Mouse (Mus musculus) intestine, embryonic 15.5 days (tissue): ENCODE results near the gene Rabgap1l. TPM values are rescaled to one million over a fixed set of nuclear protein-coding genes. Genes with fewer than 3 reads are reported as not detected.

Source experiments
- ATAC-seq: fragments of 200-750 bp; cut with Nextera tagmentation; 2 replicates; pipeline ENCODE4 v1.8.0; 2017; ENCODE audit warnings: moderate TSS enrichment, moderate library complexity
- H3K27ac ChIP-seq: fragments of 300-500 bp; sonication (generic); 2 replicates; pipeline ENCODE4 v1.5.1; 2015; ENCODE audit warnings: mild to moderate bottlenecking, inconsistent platforms
- H3K27me3 ChIP-seq: fragments of 300-500 bp; sonication (generic); replicated peaks from 2 replicates; pipeline ENCODE4 v1.6.1; 2015; ENCODE audit warnings: inconsistent platforms
- H3K36me3 ChIP-seq: fragments of 300-500 bp; sonication (generic); 2 replicates; pipeline ENCODE4 v1.6.1; 2015; ENCODE audit warnings: inconsistent platforms
- H3K4me1 ChIP-seq: fragments of 300-500 bp; sonication (generic); replicated peaks from 2 replicates; pipeline ENCODE4 v1.6.1; 2015; ENCODE audit warnings: inconsistent platforms
- H3K4me2 ChIP-seq: fragments of 300-500 bp; sonication (generic); replicated peaks from 2 replicates; pipeline ENCODE4 v1.6.1; 2015; ENCODE audit warnings: mild to moderate bottlenecking, inconsistent platforms
- H3K4me3 ChIP-seq: fragments of 300-500 bp; sonication (generic); replicated peaks from 2 replicates; pipeline ENCODE4 v1.5.1; 2015; ENCODE audit warnings: inconsistent platforms
- H3K9ac ChIP-seq: fragments of 300-500 bp; sonication (generic); 2 replicates; pipeline ENCODE4 v1.6.1; 2015; ENCODE audit warnings: inconsistent platforms
- H3K9me3 ChIP-seq: fragments of 300-500 bp; sonication (generic); 2 replicates; pipeline ENCODE4 v1.6.1; 2016; ENCODE audit warnings: inconsistent platforms
- WGBS: fragments of 180-500 bp; shearing (Covaris S2); methylation state at CpG from one replicate; pipeline ENCODE4 v1.1.7; 2015; 5-methylcytosine and 5-hydroxymethylcytosine counted together
- polyA plus RNA-seq: library from polyadenylated mRNA; unstranded; fragments of >200 nt; fragmentation: Nextera tagmentation; extraction: Ambion mirVana; gene quantifications from 2 replicates; pipeline ENCODE4 v1.2.1, GENCODE M21; 2015

Gene Rabgap1l
- polyA plus RNA-seq, 1 experiment from 2014 or later = 17.3 TPM

- no peak overlapping the region for H3K4me2 ChIP-seq
- peak; percentile 82 for ATAC-seq
- no peaks in the 10 kb centered on the region for H3K36me3 ChIP-seq
- H3K27me3 ChIP-seq = no peaks in the 10 kb centered on the region
- no peak overlapping the region for H3K4me3 ChIP-seq
- no peak overlapping the region for H3K27ac ChIP-seq
- WGBS = 43% methylated on average over 5 of the region's 5 CpGs
- no peaks in the 10 kb centered on the region for H3K4me1 ChIP-seq
- no peaks in the 10 kb centered on the region for H3K9me3 ChIP-seq
- H3K9ac ChIP-seq = no peak overlapping the region
Measured at GRCm38 (mm10) chr1:160325542-160325941, 467.5 kb downstream of the Rabgap1l start.

- no peak overlapping the region for H3K4me2 ChIP-seq
- H3K9ac ChIP-seq = no peak overlapping the region
- no peak overlapping the region for H3K4me3 ChIP-seq
- H3K9me3 ChIP-seq = no peaks in the 10 kb centered on the region
- ATAC-seq = no peak
- no peaks in the 10 kb centered on the region for H3K4me1 ChIP-seq
- H3K36me3 ChIP-seq = no peaks in the 10 kb centered on the region
- H3K27ac ChIP-seq = no peak overlapping the region
- 82% methylated on average over 1 of the region's 1 CpGs for WGBS
- no peaks in the 10 kb centered on the region for H3K27me3 ChIP-seq
Measured at GRCm38 (mm10) chr1:160320690-160321089, 472.3 kb downstream of the Rabgap1l start.

GRCm38 (mm10) chr1:160318057-160318725 lies 474.8 kb downstream of the Rabgap1l start:
- H3K27ac ChIP-seq = no peak overlapping the region
- ATAC-seq = peak; percentile 93
- no peak overlapping the region for H3K4me2 ChIP-seq
- no peak overlapping the region for H3K9ac ChIP-seq
- WGBS = 66% methylated on average over 8 of the region's 8 CpGs
- no peaks in the 10 kb centered on the region for H3K36me3 ChIP-seq
- H3K4me1 ChIP-seq = no peaks in the 10 kb centered on the region
- no peaks in the 10 kb centered on the region for H3K27me3 ChIP-seq
- no peak overlapping the region for H3K4me3 ChIP-seq
- no peaks in the 10 kb centered on the region for H3K9me3 ChIP-seq

GRCm38 (mm10) chr1:160316239-160316638 lies 476.8 kb downstream of the Rabgap1l start:
- Histone ChIP-seq H3K27ac (no peak overlapping the region), H3K9ac (no peak overlapping the region), H3K4me2 (no peak overlapping the region), H3K4me1 (no peaks in the 10 kb centered on the region), H3K4me3 (no peak overlapping the region), H3K36me3 (no peaks in the 10 kb centered on the region), H3K27me3 (no peaks in the 10 kb centered on the region), H3K9me3 (no peaks in the 10 kb centered on the region)
- WGBS = 93% methylated on average over 2 of the region's 2 CpGs
- no peak for ATAC-seq

- Histone ChIP-seq H3K4me2 (no peak overlapping the region), H3K4me3 (no peak overlapping the region), H3K4me1 (no peaks in the 10 kb centered on the region; the same call in 1 of the 2 replicates), H3K27ac (no peak overlapping the region), H3K9me3 (no peaks in the 10 kb centered on the region), H3K9ac (no peak overlapping the region), H3K27me3 (no peaks in the 10 kb centered on the region), H3K36me3 (no peaks in the 10 kb centered on the region)
- ATAC-seq = 0 out of 2 replicates have a peak, but pooled peaks have one; percentile 9
- WGBS = 79% methylated on average over 4 of the region's 4 CpGs
Measured at GRCm38 (mm10) chr1:160312658-160313057, 480.4 kb downstream of the Rabgap1l start.

- Histone ChIP-seq H3K27me3 (no peaks in the 10 kb centered on the region), H3K9me3 (no peaks in the 10 kb centered on the region), H3K9ac (no peak overlapping the region), H3K27ac (no peak overlapping the region), H3K4me3 (no peak overlapping the region), H3K36me3 (no peaks in the 10 kb centered on the region), H3K4me2 (no peak overlapping the region), H3K4me1 (peaks cover 5% of the 10 kb centered on the region)
- no peak for ATAC-seq
- WGBS = 25% methylated on average over 2 of the region's 2 CpGs
Measured at GRCm38 (mm10) chr1:160311861-160312260, 481.1 kb downstream of the Rabgap1l start.

- no peak for ATAC-seq
- Histone ChIP-seq H3K9ac (no peak overlapping the region), H3K4me3 (no peak overlapping the region), H3K27me3 (no peaks in the 10 kb centered on the region), H3K27ac (no peak overlapping the region), H3K4me1 (peaks cover 5% of the 10 kb centered on the region), H3K36me3 (no peaks in the 10 kb centered on the region), H3K4me2 (no peak overlapping the region), H3K9me3 (no peaks in the 10 kb centered on the region)
- WGBS = 38% methylated on average over 5 of the region's 5 CpGs
Measured at GRCm38 (mm10) chr1:160309951-160310350, 483.1 kb downstream of the Rabgap1l start.

- Histone ChIP-seq H3K9me3 (no peaks in the 10 kb centered on the region), H3K27me3 (no peaks in the 10 kb centered on the region), H3K4me2 (peak overlapping the region; percentile 26), H3K36me3 (no peaks in the 10 kb centered on the region), H3K4me1 (peaks cover 5% of the 10 kb centered on the region), H3K9ac (no peak overlapping the region), H3K4me3 (peak overlapping the region; percentile 13), H3K27ac (no peak overlapping the region)
- ATAC-seq = peak; percentile 85
- WGBS = 22% methylated on average over 7 of the region's 7 CpGs
Measured at GRCm38 (mm10) chr1:160308996-160309395, 484.0 kb downstream of the Rabgap1l start.

- 0 out of 2 replicates have a peak overlapping the region, but pooled peaks have one; percentile 6 for H3K27ac ChIP-seq
- H3K4me3 ChIP-seq = peak overlapping the region; percentile 13
- no peaks in the 10 kb centered on the region for H3K27me3 ChIP-seq
- 34% methylated on average over 7 of the region's 7 CpGs for WGBS
- ATAC-seq = peak; percentile 66
- no peak overlapping the region for H3K9ac ChIP-seq
- H3K4me1 ChIP-seq = peaks cover 5% of the 10 kb centered on the region
- H3K9me3 ChIP-seq = no peaks in the 10 kb centered on the region
- peak overlapping the region; percentile 26 for H3K4me2 ChIP-seq
- no peaks in the 10 kb centered on the region for H3K36me3 ChIP-seq
Measured at GRCm38 (mm10) chr1:160308498-160308897, 484.5 kb downstream of the Rabgap1l start.

GRCm38 (mm10) chr1:160306866-160307616 lies 486.0 kb downstream of the Rabgap1l start:
- H3K36me3 ChIP-seq = no peaks in the 10 kb centered on the region
- 33% methylated on average over 10 of the region's 10 CpGs for WGBS
- no peak overlapping the region for H3K4me3 ChIP-seq
- no peak overlapping the region for H3K9ac ChIP-seq
- peaks cover 5% of the 10 kb centered on the region for H3K4me1 ChIP-seq
- H3K27me3 ChIP-seq = no peaks in the 10 kb centered on the region
- peak overlapping the region; percentile 39 for H3K4me2 ChIP-seq
- no peaks in the 10 kb centered on the region for H3K9me3 ChIP-seq
- peak; percentile 44; the same call in 1 of the 2 replicates for ATAC-seq
- no peak overlapping the region for H3K27ac ChIP-seq

- 49% methylated on average over 6 of the region's 6 CpGs for WGBS
- Histone ChIP-seq H3K4me1 (peaks cover 5% of the 10 kb centered on the region), H3K4me2 (no peak overlapping the region), H3K9me3 (no peaks in the 10 kb centered on the region), H3K27ac (no peak overlapping the region), H3K36me3 (no peaks in the 10 kb centered on the region), H3K27me3 (no peaks in the 10 kb centered on the region), H3K4me3 (no peak overlapping the region), H3K9ac (no peak overlapping the region)
- ATAC-seq = no peak
Measured at GRCm38 (mm10) chr1:160306336-160306735, 486.7 kb downstream of the Rabgap1l start.

- no peaks in the 10 kb centered on the region for H3K9me3 ChIP-seq
- 86% methylated on average over 1 of the region's 1 CpGs for WGBS
- no peaks in the 10 kb centered on the region for H3K36me3 ChIP-seq
- H3K9ac ChIP-seq = no peak overlapping the region
- ATAC-seq = no peak
- H3K4me3 ChIP-seq = no peak overlapping the region
- H3K27me3 ChIP-seq = no peaks in the 10 kb centered on the region
- H3K27ac ChIP-seq = no peak overlapping the region
- H3K4me1 ChIP-seq = peaks cover 5% of the 10 kb centered on the region
- H3K4me2 ChIP-seq = no peak overlapping the region
Measured at GRCm38 (mm10) chr1:160305826-160306225, 487.2 kb downstream of the Rabgap1l start.
